23 mouse cellular contexts compared by ENCODE assay signal in the genomic region with DNA sequence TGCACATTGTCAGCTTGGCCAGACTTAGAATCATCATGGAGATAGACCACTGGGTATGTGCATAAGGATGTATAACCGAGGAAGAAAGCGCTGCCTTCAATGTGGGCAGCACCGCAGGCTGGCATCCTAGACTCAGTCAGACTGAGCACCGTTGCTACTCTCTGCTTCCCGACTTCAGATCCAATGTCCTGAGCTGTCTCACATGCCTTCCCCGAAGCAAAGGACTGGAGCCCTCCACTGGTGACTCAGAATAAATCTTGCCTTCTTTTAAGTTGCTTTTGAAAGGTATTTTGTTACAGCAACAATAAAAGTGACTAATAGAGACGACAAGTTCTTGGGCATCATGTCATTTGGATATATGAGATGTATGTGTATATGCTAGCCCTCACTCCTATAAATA. TPM values are rescaled to one million over a fixed set of nuclear protein-coding genes. Genes with fewer than 3 reads are reported as not detected.
DNase-seq lines count a peak whose midpoint lies in the region; ATAC-seq and TF ChIP-seq lines count a peak whose summit lies in the region.
"Had no signal": no experiment of that assay in that cellular context is flagged by ENCODE, and none has a peak within 500 bp of the region (broad histone marks: within the 10 kb centered on the region; RNA-seq: fewer than 3 reads in every experiment).

No protein-coding gene starts in this region.

- H3K36me3 ChIP-seq in kidney, postnatal 0 days (ENCODE audit: insufficient read depth, low read length) = no peaks in the 10 kb centered on the region
- no peaks in the 10 kb centered on the region for H3K36me3 ChIP-seq in midbrain, postnatal 0 days (ENCODE audit: insufficient read depth, low read length)
- H3K36me3 ChIP-seq in midbrain, embryonic 11.5 days (ENCODE audit: control insufficient read depth, insufficient read depth, low read length) = no peaks in the 10 kb centered on the region
- H3K36me3 ChIP-seq: heart, embryonic 13.5 days; hindbrain, embryonic 12.5 days; limb, embryonic 13.5 days had no signal

- WGBS in kidney, postnatal 0 days = 24% methylated on average over 7 of the region's 7 CpGs
- WGBS in midbrain, postnatal 0 days = 50% methylated on average over 7 of the region's 7 CpGs
- WGBS in midbrain, embryonic 11.5 days = 75% methylated on average over 7 of the region's 7 CpGs

- no peak overlapping the region for H3K9ac ChIP-seq in kidney, postnatal 0 days (ENCODE audit: low read depth, low read length)
- H3K9ac ChIP-seq in midbrain, postnatal 0 days (replicated peaks; ENCODE audit: low read length, poor library complexity, severe bottlenecking) = no peak overlapping the region
- H3K9ac ChIP-seq in midbrain, embryonic 11.5 days (ENCODE audit: low read length) = no peak overlapping the region
- H3K9ac ChIP-seq: heart, embryonic 13.5 days; hindbrain, embryonic 12.5 days; limb, embryonic 13.5 days; liver, embryonic 14.5 days; lung, embryonic 14.5 days had no signal

- TF ChIP-seq CTCF in kidney, postnatal 0 days (IDR thresholded peaks at IDR 0.05; ENCODE audit: low read depth) = peak; percentile 51
- TF ChIP-seq CTCF in midbrain, postnatal 0 days (IDR thresholded peaks at IDR 0.05) = peak; percentile 67

- no peak overlapping the region for H3K27ac ChIP-seq in kidney, postnatal 0 days
- H3K27ac ChIP-seq in midbrain, postnatal 0 days (ENCODE audit: low read depth, low read length) = no peak overlapping the region
- H3K27ac ChIP-seq in midbrain, embryonic 11.5 days (ENCODE audit: low read depth, low read length) = no peak overlapping the region
- H3K27ac ChIP-seq: heart, adult 2 months; heart, embryonic 13.5 days; hindbrain, embryonic 12.5 days; limb, embryonic 13.5 days; liver, embryonic 14.5 days had no signal

- DNase-seq in frontal cortex, postnatal 10 days (ENCODE audit: low spot score in 2 of 2) = no peak
- DNase-seq in kidney, postnatal 0 days (ENCODE audit: low spot score) = peak; percentile 83
- DNase-seq in kidney, adult 11 months = no peak
- DNase-seq in midbrain, postnatal 0 days (ENCODE audit: low spot score) = peak; percentile 25
- DNase-seq in midbrain, embryonic 11.5 days (ENCODE audit: low spot score, missing footprints) = no peak
- no peak for DNase-seq in MN1 (ENCODE audit: low spot score)
- DNase-seq: adrenal gland, postnatal 10 days; cerebellum, adult 9-10 months; gastrocnemius, postnatal 36 days; heart, adult 2 months; heart, postnatal 14 days; kidney, postnatal 14 days; layer of hippocampus, postnatal 36 days; lung, embryonic 14.5 days; right cerebral cortex, postnatal 14 days had no signal

- H3K4me2 ChIP-seq in kidney, postnatal 0 days (ENCODE audit: low read length) = no peak overlapping the region
- H3K4me2 ChIP-seq in midbrain, postnatal 0 days (ENCODE audit: low read depth, low read length, poor library complexity, severe bottlenecking) = no peak overlapping the region
- no peak overlapping the region for H3K4me2 ChIP-seq in midbrain, embryonic 11.5 days
- H3K4me2 ChIP-seq: heart, embryonic 13.5 days; hindbrain, embryonic 12.5 days; limb, embryonic 13.5 days; lung, embryonic 14.5 days had no signal

- H3K4me3 ChIP-seq in kidney, postnatal 0 days (replicated peaks; ENCODE audit: low read depth, low read length) = no peak overlapping the region
- no peak overlapping the region for H3K4me3 ChIP-seq in midbrain, postnatal 0 days (ENCODE audit: low read depth, low read length)
- no peak overlapping the region for H3K4me3 ChIP-seq in midbrain, embryonic 11.5 days (ENCODE audit: low read depth, low read length)
- H3K4me3 ChIP-seq: heart, adult 2 months; heart, embryonic 13.5 days; hindbrain, embryonic 12.5 days; limb, embryonic 13.5 days had no signal

- peak; percentile 80 for ATAC-seq in frontal cortex, adult (ENCODE audit: low TSS enrichment)
- no peak; the same call in 1 of the 2 replicates for ATAC-seq in kidney, postnatal 0 days (replicated peaks; ENCODE audit: low FRiP score, low read depth)
- no peak for ATAC-seq in midbrain, postnatal 0 days (ENCODE audit: low FRiP score)
- ATAC-seq in midbrain, embryonic 11.5 days (ENCODE audit: low FRiP score) = no peak
- ATAC-seq: forebrain, embryonic 16.5 days had no signal

- H3K27me3 ChIP-seq in kidney, postnatal 0 days (ENCODE audit: insufficient read depth, low read length) = no peaks in the 10 kb centered on the region
- no peaks in the 10 kb centered on the region for H3K27me3 ChIP-seq in midbrain, postnatal 0 days (ENCODE audit: insufficient read depth, low read length)
- no peaks in the 10 kb centered on the region for H3K27me3 ChIP-seq in midbrain, embryonic 11.5 days (ENCODE audit: control insufficient read depth, insufficient read depth, low read length)
- H3K27me3 ChIP-seq: heart, embryonic 13.5 days; hindbrain, embryonic 12.5 days; limb, embryonic 13.5 days; megakaryocyte, embryonic 14.5 days had no signal

- H3K4me1 ChIP-seq in kidney, postnatal 0 days (replicated peaks; ENCODE audit: insufficient read depth, low read length) = no peaks in the 10 kb centered on the region
- H3K4me1 ChIP-seq in midbrain, postnatal 0 days (ENCODE audit: insufficient read depth, low read length) = no peaks in the 10 kb centered on the region
- no peaks in the 10 kb centered on the region for H3K4me1 ChIP-seq in midbrain, embryonic 11.5 days (ENCODE audit: control insufficient read depth, insufficient read depth, low read length)
- H3K4me1 ChIP-seq: heart, embryonic 13.5 days; hindbrain, embryonic 12.5 days; limb, embryonic 13.5 days; megakaryocyte, embryonic 14.5 days had no signal

- H3K9me3 ChIP-seq in kidney, postnatal 0 days (replicated peaks; ENCODE audit: low read length) = no peaks in the 10 kb centered on the region
- H3K9me3 ChIP-seq in midbrain, postnatal 0 days (ENCODE audit: low read length) = no peaks in the 10 kb centered on the region
- H3K9me3 ChIP-seq in midbrain, embryonic 11.5 days (ENCODE audit: control insufficient read depth, low read length) = no peaks in the 10 kb centered on the region
- H3K9me3 ChIP-seq: heart, embryonic 13.5 days; hindbrain, embryonic 12.5 days; limb, embryonic 13.5 days; megakaryocyte, embryonic 14.5 days had no signal

RNA-seq across cellular contexts. Expression of gene Ank3, which starts 55.9 kb away (rescaled TPM):
- polyA plus RNA-seq in kidney, postnatal 0 days (2015; fragmentation: Nextera tagmentation; extraction: Ambion mirVana) = 48.8 and 52.4 TPM in 2 replicates
- 253 and 328 TPM in 2 replicates for total RNA-seq in midbrain, postnatal 0 days (2014; rRNA removed)
- polyA plus RNA-seq in midbrain, postnatal 0 days (2015; fragmentation: Nextera tagmentation; extraction: Ambion mirVana) = 48.7 and 66.6 TPM in 2 replicates
- 58.8 and 63.9 TPM in 2 replicates for polyA plus RNA-seq in midbrain, embryonic 11.5 days (2014; fragmentation: Nextera tagmentation; extraction: Ambion mirVana)
- total RNA-seq: monocyte, adult 5-6 weeks had no signal

Comparison
In these comparisons a context has a peak if more than half of its experiments do, and no peak if none do; other contexts are left out.
1. DNase-seq: peak in kidney, postnatal 0 days (single experiment) and midbrain, postnatal 0 days (single experiment); none in frontal cortex, postnatal 10 days (0 of 2), kidney, adult 11 months (single experiment), midbrain, embryonic 11.5 days (single experiment) and MN1 (single experiment).